Mouse (Mus musculus) cerebellum, postnatal 36 days (tissue): Measurements from ENCODE around the gene Grn.
A peak's percentile ranks its signal among the peaks of the same experiment; 100 is the strongest.

ENCODE experiments used
- DNase-seq, 2 experiments: peaks; one replicate each; pipeline ENCODE4 v3.0.0; 2021 to 2022; ENCODE audit warnings: mixed read lengths in 2 of 2

The Grn gene

GRCm38 (mm10) chr11:102443740-102444139, 13.6 kb downstream of the Grn start:
- no peak for DNase-seq

DNA sequence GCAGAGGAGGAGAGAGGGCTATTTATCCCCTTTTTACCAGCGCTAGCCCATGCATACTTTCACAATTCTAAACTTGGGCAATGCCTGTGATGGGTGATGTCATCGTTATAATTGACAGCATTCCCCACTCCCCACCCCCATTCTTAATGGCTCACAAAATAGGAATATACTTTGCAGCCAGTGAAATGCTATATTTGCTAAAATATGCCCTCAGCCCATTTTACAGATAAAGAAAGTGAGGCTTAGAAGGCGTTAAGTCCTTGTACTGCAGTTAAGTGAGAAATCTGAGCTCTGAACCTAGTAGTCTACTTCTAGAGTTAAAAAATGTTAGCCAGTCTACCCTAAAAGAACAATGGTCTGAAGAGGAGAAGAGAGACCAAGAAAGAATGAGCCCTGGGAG, 14.2 kb downstream of the Grn start:
- no peak for DNase-seq

GRCm38 (mm10) chr11:102444781-102445180, 14.7 kb downstream of the Grn start:
- no peak for DNase-seq

- peak in 1 of 2 experiments; percentile 29 for DNase-seq
These were observed 15.3 kb downstream of the Grn start for GRCm38 (mm10) chr11:102445264-102445890.

DNA sequence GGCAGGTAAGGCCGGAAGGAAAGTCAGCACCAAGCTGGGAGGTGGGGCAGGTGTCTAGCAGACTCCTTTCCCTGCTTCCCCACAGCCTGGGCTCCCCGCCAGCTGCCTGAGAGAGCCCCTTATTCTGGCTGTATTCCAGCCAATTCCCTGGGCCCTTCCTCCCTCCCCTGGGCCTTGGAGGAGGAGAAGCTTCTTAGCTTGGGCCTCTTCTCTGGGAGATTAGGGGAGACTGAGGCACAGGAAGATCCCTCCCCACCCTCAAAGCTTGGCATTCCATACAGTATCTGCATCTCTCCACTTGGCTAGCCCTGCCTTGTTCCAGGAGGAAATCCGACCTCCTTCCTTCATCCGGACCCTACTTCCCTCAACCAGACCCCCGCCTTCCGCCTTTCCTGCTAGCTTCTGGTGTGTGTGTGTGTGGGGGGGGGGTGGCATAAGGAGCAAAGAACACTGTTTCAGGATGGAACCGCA, 15.8 kb downstream of the Grn start:
- DNase-seq, result peak; percentile 32 to 50

- DNase-seq, result peak; percentile 64 to 71
These were observed 16.7 kb downstream of the Grn start for GRCm38 (mm10) chr11:102446581-102447461.

DNA sequence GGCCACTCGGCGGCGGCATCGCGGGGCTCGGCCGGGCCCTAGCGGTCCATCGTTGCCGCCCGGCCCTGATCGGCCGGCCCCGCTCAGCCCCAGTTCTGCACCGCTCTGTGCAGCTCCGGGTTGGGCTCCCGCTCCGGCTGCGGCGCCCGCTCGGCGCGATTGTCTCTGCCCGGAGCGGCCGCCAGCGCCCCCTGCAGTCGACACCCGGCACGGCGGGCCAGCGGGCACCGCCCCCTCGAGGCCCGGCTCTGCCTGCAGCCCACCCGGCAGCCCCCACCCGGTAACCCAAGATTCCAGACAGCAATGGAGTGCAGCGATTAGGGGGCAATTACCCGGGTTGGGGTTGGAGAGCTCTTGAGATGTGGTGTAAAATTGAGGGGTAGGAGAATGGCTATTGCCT, 17.4 kb downstream of the Grn start, which contains the start of gene Fam171a2:
Fam171a2 (minus strand) TSS at position 186 of the 400 bp plus-strand sequence.
- DNase-seq, result peak; percentile 85 to 88

DNA sequence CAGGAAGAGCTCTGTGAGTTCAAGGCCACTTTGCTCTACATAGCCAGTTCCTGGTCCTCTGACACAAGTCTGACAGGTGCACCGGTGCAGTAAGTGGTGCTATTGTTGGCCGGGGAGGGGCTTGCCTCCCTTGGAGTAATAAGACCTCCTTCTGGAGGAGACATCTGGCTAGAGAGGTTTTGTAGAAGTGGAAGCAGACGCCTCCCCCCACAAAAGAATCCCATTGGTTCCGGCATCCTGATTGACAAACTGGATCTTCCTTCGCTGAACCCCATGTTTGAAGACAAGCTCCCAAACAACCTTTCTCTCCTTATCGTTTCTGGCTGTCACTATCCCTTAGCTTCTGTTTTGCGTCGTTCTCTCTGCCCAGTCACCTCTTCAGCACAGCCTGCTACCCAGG, 18.2 kb downstream of the Grn start:
- DNase-seq, result peak in 1 of 2 experiments; percentile 21

DNA sequence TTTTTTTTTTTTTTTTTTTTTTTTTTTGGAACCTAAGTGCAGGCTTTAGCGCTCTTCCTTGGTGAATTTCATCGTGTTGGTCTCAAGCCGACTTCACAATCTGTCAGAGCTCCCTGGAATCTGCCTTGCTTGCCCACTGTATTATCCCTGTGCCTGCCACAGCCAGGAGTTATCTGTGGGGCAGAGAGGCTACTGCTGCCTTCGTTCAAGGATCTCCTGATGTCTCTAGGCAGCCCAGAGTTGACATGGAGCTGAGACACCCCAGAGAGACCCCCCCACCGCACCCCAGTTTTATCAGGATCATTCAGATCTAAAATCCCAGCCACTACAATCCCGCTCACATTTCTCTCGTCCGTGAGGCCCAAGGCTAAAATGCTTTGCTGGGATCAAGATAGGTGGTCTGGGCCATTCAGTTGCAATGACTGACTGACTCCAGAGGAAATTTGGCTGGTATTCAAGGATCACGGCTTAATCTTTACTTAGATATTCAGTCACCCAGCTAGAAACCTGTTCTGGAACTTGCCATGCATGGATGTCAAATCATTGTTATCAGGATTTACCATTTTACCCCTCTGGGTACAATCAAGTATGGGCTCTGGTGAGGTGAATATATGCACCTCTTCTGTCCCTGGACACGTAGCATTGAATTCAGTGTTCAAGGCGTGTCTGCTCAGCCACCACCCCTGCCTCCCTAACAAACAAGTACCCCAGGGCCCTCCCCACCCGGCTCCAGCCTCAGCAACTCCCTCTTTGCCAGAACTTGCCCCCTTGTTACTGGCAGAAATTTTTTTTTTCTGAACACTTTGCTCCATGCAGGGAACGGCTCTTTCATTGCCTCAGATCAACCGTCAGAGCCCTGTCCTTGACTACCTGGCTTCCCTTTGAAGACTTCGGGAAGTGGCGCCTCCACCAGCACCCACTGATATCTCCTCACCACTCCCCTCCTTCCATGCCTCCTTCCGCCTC, 19.2 kb downstream of the Grn start:
- peak; percentile 48 to 60 for DNase-seq

- no peak for DNase-seq
These were observed 23.0 kb downstream of the Grn start for GRCm38 (mm10) chr11:102453131-102453530.

GRCm38 (mm10) chr11:102455740-102456396, 25.8 kb downstream of the Grn start:
- peak; percentile 57 to 77 for DNase-seq

DNA sequence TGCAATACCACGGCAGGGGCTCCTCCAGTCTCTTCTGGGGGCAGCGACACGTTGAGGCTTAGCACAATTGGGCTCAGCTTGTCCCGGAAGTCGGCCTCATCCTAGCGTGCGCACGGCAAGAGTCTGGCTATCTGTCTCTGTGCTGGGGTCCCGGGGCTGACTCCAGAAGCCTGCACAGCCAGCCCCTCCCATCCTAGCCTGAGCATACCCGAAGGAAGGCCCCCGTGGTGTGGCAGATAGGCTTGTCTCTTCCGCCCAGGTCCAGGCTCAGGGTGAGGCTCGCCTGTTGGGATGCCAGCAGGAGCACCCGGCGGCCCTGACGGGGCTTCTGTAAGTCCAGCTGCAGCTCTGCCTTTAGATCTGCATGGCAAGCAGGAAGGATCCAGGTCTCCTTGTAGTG, 30.4 kb downstream of the Grn start:
- no peak for DNase-seq

DNA sequence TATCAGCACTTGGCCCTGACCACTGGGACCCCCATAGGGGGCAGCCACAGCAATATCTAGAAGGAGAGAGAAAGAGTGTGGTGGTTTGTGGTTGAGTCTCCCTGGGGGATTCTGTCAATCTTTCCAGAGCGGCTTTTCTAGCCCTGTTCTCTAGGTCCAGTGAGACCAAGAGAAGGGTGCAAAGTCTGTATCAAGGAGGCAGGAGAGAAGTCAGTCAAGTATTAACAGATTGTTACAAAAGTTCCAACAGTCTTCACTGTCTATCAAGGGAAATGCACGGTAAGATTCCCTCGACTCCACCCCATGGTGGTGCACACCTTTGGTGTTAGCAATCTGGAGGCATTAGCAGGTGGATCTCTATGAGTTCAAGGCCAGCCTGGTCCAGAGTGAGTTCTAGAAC, 31.6 kb downstream of the Grn start:
- no peak for DNase-seq

DNA sequence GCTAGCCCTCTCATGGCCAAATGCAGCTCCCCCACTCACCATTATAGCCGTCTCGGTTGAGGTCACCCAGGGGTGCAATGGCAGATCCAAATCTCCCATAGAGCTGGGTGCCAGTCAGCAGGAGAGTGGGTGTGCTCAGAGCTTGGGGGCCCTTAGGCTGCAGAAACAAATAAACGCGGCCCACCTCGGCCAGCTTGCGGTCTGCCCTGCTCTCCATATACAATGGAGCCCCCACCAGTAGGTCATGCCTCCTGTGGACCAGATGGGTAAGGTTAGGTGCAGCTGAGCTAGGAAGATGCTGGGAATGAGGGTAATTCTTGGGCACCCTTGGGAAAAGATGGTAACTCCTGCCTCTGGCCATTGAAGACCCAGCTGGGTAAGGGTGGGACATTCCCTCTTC, 34.8 kb downstream of the Grn start:
- DNase-seq, result no peak

GRCm38 (mm10) chr11:102465713-102466436, 35.8 kb downstream of the Grn start:
- DNase-seq, result no peak

DNA sequence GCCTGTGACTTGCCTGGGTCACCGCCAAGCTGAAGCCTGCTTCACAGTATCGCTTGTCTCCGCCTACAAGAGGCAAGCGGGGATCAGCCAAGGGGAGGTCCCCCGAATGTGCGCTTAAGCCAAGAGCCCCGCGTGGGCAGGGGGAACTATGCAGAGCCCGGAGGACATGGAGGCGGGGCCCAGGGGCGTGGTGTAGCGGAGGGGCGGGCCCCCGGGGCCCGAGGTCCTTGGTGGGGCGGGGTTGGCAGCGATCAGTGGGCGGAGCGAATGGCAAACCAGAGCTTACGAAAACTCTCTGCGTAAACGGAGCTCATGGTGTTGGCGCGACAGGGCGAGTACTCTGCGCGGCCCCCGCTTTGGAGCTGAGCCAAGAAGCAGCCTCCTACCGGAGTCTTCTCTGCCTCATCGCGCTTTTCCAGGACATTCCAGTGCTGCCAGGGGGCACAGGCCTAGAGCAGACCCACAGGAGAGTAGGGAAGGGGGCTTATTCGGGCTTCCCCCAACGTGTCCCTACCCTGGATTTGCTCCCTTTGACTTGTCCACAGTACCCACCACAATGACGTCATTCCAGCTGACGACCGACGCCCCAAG, 37.0 kb downstream of the Grn start:
- peak; percentile 83 to 88 for DNase-seq

DNA sequence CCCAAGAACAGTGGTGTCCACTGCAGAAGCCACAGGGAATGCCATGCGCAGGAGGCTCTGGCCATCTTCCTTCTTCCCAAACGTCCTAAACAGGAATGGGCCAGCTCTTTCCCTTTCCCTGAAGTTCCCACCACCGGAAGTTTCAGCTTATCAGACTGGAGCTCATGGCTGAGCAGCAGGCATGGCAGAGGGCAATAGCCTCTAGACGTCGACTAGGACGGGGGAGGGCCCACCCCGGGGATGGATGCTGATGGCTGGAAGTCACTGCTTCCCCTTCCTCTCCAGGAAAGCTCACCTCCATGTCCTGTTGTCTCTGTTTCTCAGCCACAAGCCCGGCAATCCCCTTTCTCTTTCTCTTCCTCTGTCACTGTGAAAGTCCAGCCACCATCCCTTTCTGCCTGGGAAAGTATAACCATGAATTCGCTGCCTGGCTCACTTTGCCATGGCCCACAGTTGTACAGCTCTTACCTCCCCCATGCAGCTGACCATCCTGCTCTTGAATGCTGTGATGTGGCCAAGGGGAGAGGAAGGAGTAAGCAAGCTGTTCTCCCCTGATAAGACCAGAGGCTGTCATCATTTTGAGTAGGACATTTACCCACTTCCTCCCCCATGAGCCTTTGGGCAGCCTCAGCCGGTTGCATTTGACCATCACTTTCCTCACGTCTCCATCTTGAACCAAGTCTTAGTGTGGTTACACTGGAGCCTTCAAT, 39.7 kb downstream of the Grn start, which contains the start of gene Itga2b:
Itga2b (minus strand) TSS at position 475 of the 710 bp plus-strand sequence.
- DNase-seq, result no peak

DNA sequence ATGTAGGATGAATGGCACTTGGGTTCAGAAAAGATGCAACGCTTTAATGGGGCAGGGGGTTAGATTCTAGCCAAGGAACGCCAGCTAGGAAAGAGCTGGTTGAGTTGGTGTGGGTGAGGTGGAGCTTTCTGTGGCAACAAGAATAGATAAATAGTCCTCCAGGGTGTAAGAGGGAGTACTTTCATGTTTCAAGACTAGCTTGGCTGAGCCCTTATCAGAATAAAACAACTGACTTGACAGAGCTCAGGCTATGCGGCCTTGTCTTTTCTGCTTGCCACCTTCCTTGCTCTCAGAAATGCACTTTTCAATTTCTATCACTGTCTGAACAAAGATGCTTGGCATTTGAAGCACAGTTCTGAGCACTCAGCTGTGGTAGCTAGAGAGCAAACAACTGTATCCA, 44.9 kb downstream of the Grn start:
- no peak for DNase-seq

DNA sequence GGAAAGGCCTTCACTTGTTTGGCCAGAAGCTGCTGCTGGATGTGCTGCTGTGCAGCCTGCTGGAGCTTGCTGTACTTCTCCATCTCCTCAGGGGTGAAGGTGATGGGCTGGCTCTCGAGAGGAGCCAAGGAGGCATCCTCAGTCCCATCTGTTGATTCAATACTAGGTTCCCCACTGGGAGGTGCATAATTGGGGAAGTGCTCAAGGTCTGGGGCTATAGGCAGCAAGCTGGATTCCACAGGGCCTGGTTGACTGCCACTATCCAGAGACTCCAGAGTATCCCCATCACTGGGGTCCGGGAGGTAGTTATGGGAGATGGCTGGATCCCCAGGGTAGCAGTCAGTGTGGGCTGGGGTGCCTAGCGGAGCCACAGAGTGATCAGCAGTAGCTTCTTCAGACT, 48.6 kb downstream of the Grn start:
- DNase-seq, result no peak

DNA sequence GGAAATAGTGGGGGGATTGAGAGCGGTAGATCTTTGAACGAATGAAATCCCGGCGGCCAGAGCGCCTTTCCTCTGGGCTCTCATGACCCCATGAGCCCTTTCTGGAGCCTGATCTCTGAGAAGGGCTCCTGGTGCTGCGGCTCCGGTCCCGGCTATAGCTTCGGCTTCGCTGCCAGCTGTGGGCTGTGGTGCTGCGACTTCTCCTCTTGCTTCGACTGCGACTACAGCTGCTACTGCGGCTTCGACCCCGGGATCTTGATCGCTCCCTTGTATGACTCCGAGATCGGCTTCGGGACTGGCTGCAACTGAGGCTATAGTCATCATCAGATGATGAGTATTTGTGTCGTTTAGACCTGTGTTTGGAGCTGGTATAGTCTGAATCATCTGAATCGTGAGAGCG, 49.5 kb downstream of the Grn start:
- DNase-seq, result no peak
